Mouse (Mus musculus): Measurements from ENCODE around the gene Ndn. TPM values are rescaled to one million over a fixed set of nuclear protein-coding genes. Genes with fewer than 3 reads are reported as not detected.

The Ndn gene
- polyA plus RNA-seq (2015; fragmentation: Nextera tagmentation; extraction: Ambion mirVana), result 536 and 604 TPM in 2 replicates

GRCm38 (mm10) chr7:62346269-62346668 lies at the start of gene Ndn:
Gene Ndn (plus strand): TSS chr7:62346569.
- 57% methylated on average over 1 of the region's 1 CpGs for WGBS

GRCm38 (mm10) chr7:62302451-62302850 lies 43.9 kb upstream of the Ndn start:
- no peak overlapping the region for H3K4me2 ChIP-seq (replicated peaks)
- H3K27me3 ChIP-seq, result no peaks in the 10 kb centered on the region
- ATAC-seq, result peak; percentile 67; the same call in 1 of the 2 replicates
- H3K9me3 ChIP-seq, result no peaks in the 10 kb centered on the region
- H3K4me1 ChIP-seq (replicated peaks), result 0 out of 2 replicates have a peak, but pooled peaks cover 2% of the 10 kb centered on the region
- H3K27ac ChIP-seq, result no peak overlapping the region
- 46% methylated on average over 3 of the region's 3 CpGs for WGBS
- no peak overlapping the region for H3K9ac ChIP-seq (replicated peaks)
- no peak overlapping the region for H3K4me3 ChIP-seq (replicated peaks)
- H3K36me3 ChIP-seq, result no peaks in the 10 kb centered on the region

More at GRCm38 (mm10) chr7:62346269-62346668, at the start of gene Ndn:
- no peaks in the 10 kb centered on the region for H3K36me3 ChIP-seq
- H3K27ac ChIP-seq, result no peak within 1 kb of the TSS
- no peak for ATAC-seq
- no peak within 1 kb of the TSS for H3K9ac ChIP-seq (replicated peaks)
- H3K27me3 ChIP-seq, result no peaks in the 10 kb centered on the region
- peaks cover 7% of the 10 kb centered on the region; the same call in 1 of the 2 replicates for H3K9me3 ChIP-seq
- peaks cover 15% of the 10 kb centered on the region for H3K4me1 ChIP-seq (replicated peaks)
- no peak within 1 kb of the TSS for H3K4me2 ChIP-seq (replicated peaks)
- no peak within 1 kb of the TSS for H3K4me3 ChIP-seq (replicated peaks)

GRCm38 (mm10) chr7:62306896-62307614 lies 39.3 kb upstream of the Ndn start:
- Histone ChIP-seq H3K4me1 (replicated peaks) (0 out of 2 replicates have a peak, but pooled peaks cover 8% of the 10 kb centered on the region), H3K9me3 (no peaks in the 10 kb centered on the region), H3K27ac (peak overlapping the region; percentile 65), H3K4me3 (replicated peaks) (no peak overlapping the region), H3K27me3 (no peaks in the 10 kb centered on the region), H3K36me3 (no peaks in the 10 kb centered on the region), H3K4me2 (replicated peaks) (no peak overlapping the region), H3K9ac (replicated peaks) (no peak overlapping the region)
- WGBS, result 31% methylated on average over 6 of the region's 6 CpGs
- ATAC-seq, result peak; percentile 73; the same call in 1 of the 2 replicates

GRCm38 (mm10) chr7:62316793-62317192 lies 29.6 kb upstream of the Ndn start:
- H3K27ac ChIP-seq, result no peak overlapping the region
- no peak overlapping the region for H3K4me2 ChIP-seq (replicated peaks)
- 84% methylated on average over 5 of the region's 5 CpGs for WGBS
- H3K9ac ChIP-seq (replicated peaks), result no peak overlapping the region
- no peak for ATAC-seq
- H3K4me3 ChIP-seq (replicated peaks), result no peak overlapping the region
- H3K27me3 ChIP-seq, result no peaks in the 10 kb centered on the region
- no peaks in the 10 kb centered on the region for H3K36me3 ChIP-seq
- peaks cover 4% of the 10 kb centered on the region; the same call in 1 of the 2 replicates for H3K9me3 ChIP-seq
- no peaks in the 10 kb centered on the region for H3K4me1 ChIP-seq (replicated peaks)

- no peak overlapping the region for H3K9ac ChIP-seq (replicated peaks)
- no peaks in the 10 kb centered on the region for H3K27me3 ChIP-seq
- no peak overlapping the region for H3K27ac ChIP-seq
- H3K9me3 ChIP-seq, result peaks cover 7% of the 10 kb centered on the region; the same call in 1 of the 2 replicates
- no peak for ATAC-seq
- peaks cover 10% of the 10 kb centered on the region; the same call in 1 of the 2 replicates for H3K4me1 ChIP-seq (replicated peaks)
- H3K4me3 ChIP-seq (replicated peaks), result no peak overlapping the region
- WGBS, result 55% methylated on average over 1 of the region's 1 CpGs
- H3K4me2 ChIP-seq (replicated peaks), result no peak overlapping the region
- H3K36me3 ChIP-seq, result no peaks in the 10 kb centered on the region
Observed at GRCm38 (mm10) chr7:62345411-62345810, 958 bp upstream of the Ndn start.

GRCm38 (mm10) chr7:62348106-62348803 lies 1.9 kb downstream of the Ndn start:
- H3K9me3 ChIP-seq, result peaks cover 7% of the 10 kb centered on the region; the same call in 1 of the 2 replicates
- H3K4me1 ChIP-seq (replicated peaks), result peaks cover 17% of the 10 kb centered on the region
- no peaks in the 10 kb centered on the region for H3K27me3 ChIP-seq
- H3K36me3 ChIP-seq, result no peaks in the 10 kb centered on the region
- peak overlapping the region; percentile 88 for H3K27ac ChIP-seq
- H3K4me2 ChIP-seq (replicated peaks), result peak overlapping the region; percentile 71
- H3K4me3 ChIP-seq (replicated peaks), result peak overlapping the region; percentile 62
- peak; percentile 95 for ATAC-seq
- H3K9ac ChIP-seq (replicated peaks), result peak overlapping the region; percentile 83
- 13% methylated on average over 42 of the region's 42 CpGs for WGBS

- H3K27ac ChIP-seq, result peak overlapping the region; percentile 88
- H3K4me3 ChIP-seq (replicated peaks), result peak overlapping the region; percentile 62
- H3K36me3 ChIP-seq, result no peaks in the 10 kb centered on the region
- peak overlapping the region; percentile 83 for H3K9ac ChIP-seq (replicated peaks)
- ATAC-seq, result peak; percentile 51
- H3K9me3 ChIP-seq, result peaks cover 7% of the 10 kb centered on the region; the same call in 1 of the 2 replicates
- H3K27me3 ChIP-seq, result no peaks in the 10 kb centered on the region
- peak overlapping the region; percentile 71 for H3K4me2 ChIP-seq (replicated peaks)
- peaks cover 17% of the 10 kb centered on the region for H3K4me1 ChIP-seq (replicated peaks)
- WGBS, result 33% methylated on average over 17 of the region's 17 CpGs
Observed at GRCm38 (mm10) chr7:62348804-62349190, 2.4 kb downstream of the Ndn start.

- ATAC-seq, result peak; percentile 53; the same call in 1 of the 2 replicates
- peaks cover 17% of the 10 kb centered on the region for H3K4me1 ChIP-seq (replicated peaks)
- H3K4me3 ChIP-seq (replicated peaks), result no peak overlapping the region
- H3K27me3 ChIP-seq, result no peaks in the 10 kb centered on the region
- no peak overlapping the region; the same call in 1 of the 2 replicates for H3K9ac ChIP-seq (replicated peaks)
- H3K27ac ChIP-seq, result peak overlapping the region; percentile 56
- WGBS, result 38% methylated on average over 8 of the region's 8 CpGs
- H3K36me3 ChIP-seq, result no peaks in the 10 kb centered on the region
- peaks cover 7% of the 10 kb centered on the region; the same call in 1 of the 2 replicates for H3K9me3 ChIP-seq
- H3K4me2 ChIP-seq (replicated peaks), result 0 out of 2 replicates have a peak overlapping the region, but pooled peaks have one; percentile 9
Observed at GRCm38 (mm10) chr7:62351266-62351665, 4.9 kb downstream of the Ndn start.

GRCm38 (mm10) chr7:62365039-62365636 lies 18.8 kb downstream of the Ndn start:
- no peaks in the 10 kb centered on the region for H3K36me3 ChIP-seq
- H3K4me2 ChIP-seq (replicated peaks), result peak overlapping the region; percentile 36
- H3K9me3 ChIP-seq, result no peaks in the 10 kb centered on the region
- 45% methylated on average over 7 of the region's 7 CpGs for WGBS
- no peaks in the 10 kb centered on the region for H3K27me3 ChIP-seq
- ATAC-seq, result peak; percentile 91
- peak overlapping the region; percentile 25 for H3K4me3 ChIP-seq (replicated peaks)
- H3K9ac ChIP-seq (replicated peaks), result peak overlapping the region; percentile 61
- peak overlapping the region; percentile 85 for H3K27ac ChIP-seq
- 0 out of 2 replicates have a peak, but pooled peaks cover 6% of the 10 kb centered on the region for H3K4me1 ChIP-seq (replicated peaks)

- Histone ChIP-seq H3K9me3 (no peaks in the 10 kb centered on the region), H3K4me3 (replicated peaks) (peak overlapping the region; percentile 23), H3K27me3 (no peaks in the 10 kb centered on the region), H3K4me2 (replicated peaks) (peak overlapping the region; percentile 26), H3K9ac (replicated peaks) (peak overlapping the region; percentile 53; the same call in 1 of the 2 replicates), H3K27ac (peak overlapping the region; percentile 84), H3K4me1 (replicated peaks) (0 out of 2 replicates have a peak, but pooled peaks cover 6% of the 10 kb centered on the region), H3K36me3 (no peaks in the 10 kb centered on the region)
- 57% methylated on average over 8 of the region's 8 CpGs for WGBS
- ATAC-seq, result peak; percentile 60
Observed at GRCm38 (mm10) chr7:62366730-62367129, 20.4 kb downstream of the Ndn start.

GRCm38 (mm10) chr7:62375658-62376057 lies 29.3 kb downstream of the Ndn start:
- Histone ChIP-seq H3K36me3 (peaks cover 13% of the 10 kb centered on the region; the same call in 1 of the 2 replicates), H3K4me2 (replicated peaks) (no peak overlapping the region), H3K4me1 (replicated peaks) (peaks cover 23% of the 10 kb centered on the region), H3K4me3 (replicated peaks) (no peak overlapping the region), H3K27ac (no peak overlapping the region), H3K9me3 (no peaks in the 10 kb centered on the region), H3K27me3 (no peaks in the 10 kb centered on the region), H3K9ac (replicated peaks) (no peak overlapping the region)
- no peak for ATAC-seq
- WGBS, result 36% methylated on average over 4 of the region's 4 CpGs
